Mouse (Mus musculus): ENCODE results near the gene Fam20b. TPM values are rescaled to one million over a fixed set of nuclear protein-coding genes. Genes with fewer than 3 reads are reported as not detected.

Gene Fam20b
- polyA plus RNA-seq, 1 experiment from 2014 or later: 28.5 TPM

GRCm38 (mm10) chr1:156650631-156651030, 68.3 kb downstream of the Fam20b start:
- no peaks in the 10 kb centered on the region for H3K4me1 ChIP-seq (ENCODE audit: control insufficient read depth, insufficient read depth, low read length)
- H3K27me3 ChIP-seq (ENCODE audit: control insufficient read depth, insufficient read depth, low read length): no peaks in the 10 kb centered on the region
- H3K9ac ChIP-seq (replicated peaks; ENCODE audit: low read depth, low read length): no peak overlapping the region
- H3K4me3 ChIP-seq (ENCODE audit: low read depth, low read length): no peak overlapping the region
- no peaks in the 10 kb centered on the region for H3K9me3 ChIP-seq (ENCODE audit: control insufficient read depth, low read length)
- H3K36me3 ChIP-seq (ENCODE audit: control insufficient read depth, insufficient read depth, low read length): no peaks in the 10 kb centered on the region
- no peak for ATAC-seq (ENCODE audit: low read depth)
- no peak overlapping the region for H3K4me2 ChIP-seq (ENCODE audit: low read depth, low read length)
- H3K27ac ChIP-seq (ENCODE audit: low read depth, low read length): no peak overlapping the region
- WGBS: 74% methylated on average over 9 of the region's 9 CpGs

DNA sequence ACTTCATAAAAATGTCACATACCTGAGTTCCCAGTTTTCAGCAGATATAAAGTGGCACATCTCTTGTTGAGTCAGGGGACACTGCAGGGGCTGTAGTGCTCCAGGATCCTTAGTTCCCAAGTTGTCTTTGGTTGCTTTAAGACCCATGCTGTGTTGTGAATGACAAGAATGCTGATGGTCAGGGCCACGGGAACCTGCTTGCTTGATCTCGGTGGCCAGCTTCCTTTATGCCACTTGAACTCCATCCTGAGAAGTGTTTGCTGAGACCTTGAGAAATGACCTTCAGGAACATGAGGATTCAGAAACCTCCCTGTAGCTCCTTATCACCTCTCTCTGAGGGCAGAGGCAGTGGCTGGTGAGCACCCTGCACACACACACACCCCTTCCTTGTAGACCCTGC, 70.2 kb downstream of the Fam20b start:
- no peak overlapping the region for H3K4me3 ChIP-seq (ENCODE audit: low read depth, low read length)
- 34% methylated on average over 2 of the region's 2 CpGs for WGBS
- no peaks in the 10 kb centered on the region for H3K9me3 ChIP-seq (ENCODE audit: control insufficient read depth, low read length)
- H3K9ac ChIP-seq (replicated peaks; ENCODE audit: low read depth, low read length): no peak overlapping the region
- H3K36me3 ChIP-seq (ENCODE audit: control insufficient read depth, insufficient read depth, low read length): no peaks in the 10 kb centered on the region
- H3K4me2 ChIP-seq (ENCODE audit: low read depth, low read length): no peak overlapping the region
- H3K27ac ChIP-seq (ENCODE audit: low read depth, low read length): no peak overlapping the region
- peaks cover 3% of the 10 kb centered on the region; the same call in 1 of the 2 replicates for H3K4me1 ChIP-seq (ENCODE audit: control insufficient read depth, insufficient read depth, low read length)
- no peaks in the 10 kb centered on the region for H3K27me3 ChIP-seq (ENCODE audit: control insufficient read depth, insufficient read depth, low read length)
- no peak for ATAC-seq (ENCODE audit: low read depth)

DNA sequence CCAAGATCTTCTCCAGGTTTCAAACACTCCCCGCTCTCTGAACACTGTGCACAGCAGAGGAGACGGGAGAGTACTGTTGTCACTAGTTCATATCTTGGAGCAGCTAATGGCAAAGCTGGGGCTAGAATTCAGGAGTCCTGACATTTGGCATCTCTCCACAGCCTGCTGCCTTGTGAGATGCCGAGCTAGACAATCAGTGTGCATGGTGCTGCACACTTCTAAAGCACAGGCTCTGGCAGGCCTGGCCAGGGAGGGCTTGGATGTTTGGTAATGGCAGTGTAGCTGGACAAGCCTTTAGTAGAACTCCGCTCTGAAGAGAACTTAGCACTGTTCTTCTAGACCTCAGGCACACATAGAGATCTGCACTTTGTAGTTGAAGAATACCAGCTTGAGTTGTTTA, 72.9 kb downstream of the Fam20b start:
- peaks cover 3% of the 10 kb centered on the region; the same call in 1 of the 2 replicates for H3K4me1 ChIP-seq (ENCODE audit: control insufficient read depth, insufficient read depth, low read length)
- WGBS: 80% methylated on average over 4 of the region's 4 CpGs
- H3K36me3 ChIP-seq (ENCODE audit: control insufficient read depth, insufficient read depth, low read length): peaks cover 23% of the 10 kb centered on the region
- ATAC-seq (ENCODE audit: low read depth): no peak
- no peaks in the 10 kb centered on the region for H3K9me3 ChIP-seq (ENCODE audit: control insufficient read depth, low read length)
- H3K9ac ChIP-seq (replicated peaks; ENCODE audit: low read depth, low read length): no peak overlapping the region
- no peaks in the 10 kb centered on the region for H3K27me3 ChIP-seq (ENCODE audit: control insufficient read depth, insufficient read depth, low read length)
- H3K4me2 ChIP-seq (ENCODE audit: low read depth, low read length): no peak overlapping the region
- no peak overlapping the region for H3K4me3 ChIP-seq (ENCODE audit: low read depth, low read length)
- no peak overlapping the region for H3K27ac ChIP-seq (ENCODE audit: low read depth, low read length)

- Histone ChIP-seq H3K27me3 (ENCODE audit: control insufficient read depth, insufficient read depth, low read length) (no peaks in the 10 kb centered on the region), H3K4me1 (ENCODE audit: control insufficient read depth, insufficient read depth, low read length) (peaks cover 3% of the 10 kb centered on the region; the same call in 1 of the 2 replicates), H3K9ac (replicated peaks; ENCODE audit: low read depth, low read length) (no peak overlapping the region), H3K27ac (ENCODE audit: low read depth, low read length) (no peak overlapping the region), H3K36me3 (ENCODE audit: control insufficient read depth, insufficient read depth, low read length) (peaks cover 27% of the 10 kb centered on the region), H3K4me2 (ENCODE audit: low read depth, low read length) (no peak overlapping the region), H3K9me3 (ENCODE audit: control insufficient read depth, low read length) (no peaks in the 10 kb centered on the region), H3K4me3 (ENCODE audit: low read depth, low read length) (no peak overlapping the region)
- 52% methylated on average over 13 of the region's 13 CpGs for whole genome bisulfite sequencing
- no peak for ATAC-seq (ENCODE audit: low read depth)
These were observed 73.9 kb downstream of the Fam20b start for GRCm38 (mm10) chr1:156644780-156645523.

DNA sequence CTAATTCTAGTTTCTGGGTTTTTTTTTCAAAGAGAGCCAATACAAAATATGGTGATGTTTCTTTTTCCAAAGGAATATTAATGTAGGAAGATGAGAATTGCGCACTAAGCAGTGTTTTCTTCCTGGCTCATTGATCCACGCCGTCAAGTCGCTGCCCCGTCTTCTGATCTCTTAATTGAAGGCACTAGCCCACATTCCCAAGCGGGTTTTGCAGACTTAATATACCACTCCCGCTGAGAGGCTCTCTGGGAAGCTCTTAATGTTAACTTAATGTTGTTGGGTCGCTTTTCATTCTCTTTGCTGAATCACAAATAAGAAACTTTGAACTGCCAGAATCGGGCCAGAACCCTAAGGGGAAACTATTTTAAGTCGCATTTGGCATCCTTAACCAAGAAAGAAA, 74.8 kb downstream of the Fam20b start:
- Histone ChIP-seq H3K27ac (ENCODE audit: low read depth, low read length) (no peak overlapping the region), H3K36me3 (ENCODE audit: control insufficient read depth, insufficient read depth, low read length) (peaks cover 35% of the 10 kb centered on the region), H3K9me3 (ENCODE audit: control insufficient read depth, low read length) (no peaks in the 10 kb centered on the region), H3K4me2 (ENCODE audit: low read depth, low read length) (no peak overlapping the region), H3K4me1 (ENCODE audit: control insufficient read depth, insufficient read depth, low read length) (peaks cover 3% of the 10 kb centered on the region; the same call in 1 of the 2 replicates), H3K4me3 (ENCODE audit: low read depth, low read length) (no peak overlapping the region), H3K27me3 (ENCODE audit: control insufficient read depth, insufficient read depth, low read length) (no peaks in the 10 kb centered on the region), H3K9ac (replicated peaks; ENCODE audit: low read depth, low read length) (no peak overlapping the region)
- 54% methylated on average over 10 of the region's 10 CpGs for WGBS
- ATAC-seq (ENCODE audit: low read depth): no peak

- no peak for ATAC-seq (ENCODE audit: low read depth)
- Histone ChIP-seq H3K4me1 (ENCODE audit: control insufficient read depth, insufficient read depth, low read length) (peaks cover 3% of the 10 kb centered on the region; the same call in 1 of the 2 replicates), H3K4me2 (ENCODE audit: low read depth, low read length) (no peak overlapping the region), H3K27me3 (ENCODE audit: control insufficient read depth, insufficient read depth, low read length) (no peaks in the 10 kb centered on the region), H3K9me3 (ENCODE audit: control insufficient read depth, low read length) (no peaks in the 10 kb centered on the region), H3K9ac (replicated peaks; ENCODE audit: low read depth, low read length) (no peak overlapping the region), H3K27ac (ENCODE audit: low read depth, low read length) (no peak overlapping the region), H3K4me3 (ENCODE audit: low read depth, low read length) (no peak overlapping the region), H3K36me3 (ENCODE audit: control insufficient read depth, insufficient read depth, low read length) (peaks cover 35% of the 10 kb centered on the region)
- 77% methylated on average over 12 of the region's 12 CpGs for WGBS
These were observed 76.1 kb downstream of the Fam20b start for GRCm38 (mm10) chr1:156642813-156643212.

GRCm38 (mm10) chr1:156641808-156642207, 77.1 kb downstream of the Fam20b start:
- WGBS: 88% methylated on average over 10 of the region's 10 CpGs
- peaks cover 35% of the 10 kb centered on the region for H3K36me3 ChIP-seq (ENCODE audit: control insufficient read depth, insufficient read depth, low read length)

DNA sequence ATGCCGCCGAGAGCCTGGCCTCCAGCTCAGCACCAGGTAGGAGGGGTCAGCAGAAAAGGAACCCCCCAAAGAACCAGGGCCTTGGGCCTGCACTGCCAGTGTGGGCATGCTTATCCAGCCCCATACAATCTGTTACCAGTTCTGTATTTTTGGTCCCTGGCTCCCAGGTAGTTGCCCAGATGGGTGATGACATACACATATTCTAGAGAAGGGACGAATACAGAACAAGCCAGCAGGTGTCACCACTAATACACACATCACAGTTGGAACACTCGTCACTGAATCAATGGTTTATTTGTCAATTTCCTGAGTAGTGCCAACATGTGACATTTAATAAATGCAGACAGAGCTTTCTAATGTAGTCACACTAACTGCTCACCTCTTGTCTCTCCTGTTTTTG, 78.3 kb downstream of the Fam20b start:
- Histone ChIP-seq H3K27me3 (ENCODE audit: control insufficient read depth, insufficient read depth, low read length) (no peaks in the 10 kb centered on the region), H3K4me2 (ENCODE audit: low read depth, low read length) (no peak overlapping the region), H3K9me3 (ENCODE audit: control insufficient read depth, low read length) (no peaks in the 10 kb centered on the region), H3K4me1 (ENCODE audit: control insufficient read depth, insufficient read depth, low read length) (peaks cover 3% of the 10 kb centered on the region; the same call in 1 of the 2 replicates), H3K9ac (replicated peaks; ENCODE audit: low read depth, low read length) (no peak overlapping the region), H3K36me3 (ENCODE audit: control insufficient read depth, insufficient read depth, low read length) (peaks cover 41% of the 10 kb centered on the region), H3K4me3 (ENCODE audit: low read depth, low read length) (no peak overlapping the region), H3K27ac (ENCODE audit: low read depth, low read length) (no peak overlapping the region)
- ATAC-seq (ENCODE audit: low read depth): no peak
- WGBS: 77% methylated on average over 4 of the region's 4 CpGs

More at GRCm38 (mm10) chr1:156641808-156642207, 77.1 kb downstream of the Fam20b start:
- no peak overlapping the region for H3K9ac ChIP-seq (replicated peaks; ENCODE audit: low read depth, low read length)
- H3K27me3 ChIP-seq (ENCODE audit: control insufficient read depth, insufficient read depth, low read length): no peaks in the 10 kb centered on the region
- H3K27ac ChIP-seq (ENCODE audit: low read depth, low read length): no peak overlapping the region
- H3K4me2 ChIP-seq (ENCODE audit: low read depth, low read length): no peak overlapping the region
- H3K4me1 ChIP-seq (ENCODE audit: control insufficient read depth, insufficient read depth, low read length): peaks cover 3% of the 10 kb centered on the region; the same call in 1 of the 2 replicates
- ATAC-seq (ENCODE audit: low read depth): no peak
- H3K9me3 ChIP-seq (ENCODE audit: control insufficient read depth, low read length): no peaks in the 10 kb centered on the region
- H3K4me3 ChIP-seq (ENCODE audit: low read depth, low read length): no peak overlapping the region

GRCm38 (mm10) chr1:156639455-156639854, 79.4 kb downstream of the Fam20b start:
- no peak overlapping the region for H3K4me2 ChIP-seq (ENCODE audit: low read depth, low read length)
- no peak overlapping the region for H3K27ac ChIP-seq (ENCODE audit: low read depth, low read length)
- no peak overlapping the region for H3K9ac ChIP-seq (replicated peaks; ENCODE audit: low read depth, low read length)
- no peaks in the 10 kb centered on the region for H3K27me3 ChIP-seq (ENCODE audit: control insufficient read depth, insufficient read depth, low read length)
- no peak for ATAC-seq (ENCODE audit: low read depth)
- H3K9me3 ChIP-seq (ENCODE audit: control insufficient read depth, low read length): no peaks in the 10 kb centered on the region
- H3K4me1 ChIP-seq (ENCODE audit: control insufficient read depth, insufficient read depth, low read length): no peaks in the 10 kb centered on the region
- no peak overlapping the region for H3K4me3 ChIP-seq (ENCODE audit: low read depth, low read length)
- peaks cover 42% of the 10 kb centered on the region for H3K36me3 ChIP-seq (ENCODE audit: control insufficient read depth, insufficient read depth, low read length)
- 93% methylated on average over 5 of the region's 5 CpGs for WGBS
